Mouse (Mus musculus): Measurements from ENCODE around the gene Glrx2. TPM values are rescaled to one million over a fixed set of nuclear protein-coding genes. Genes with fewer than 3 reads are reported as not detected.
A peak's percentile ranks its signal among the peaks of the same experiment; 100 is the strongest.
"Not testable (repeated sequence)": the region's sequence is repeated elsewhere in the genome, so short reads cannot be mapped to it uniquely, and the experiment has no call there.

The Glrx2 gene
- 17.2 and 21.5 TPM in 2 replicates for polyA plus RNA-seq (2012; rRNA removed)

DNA sequence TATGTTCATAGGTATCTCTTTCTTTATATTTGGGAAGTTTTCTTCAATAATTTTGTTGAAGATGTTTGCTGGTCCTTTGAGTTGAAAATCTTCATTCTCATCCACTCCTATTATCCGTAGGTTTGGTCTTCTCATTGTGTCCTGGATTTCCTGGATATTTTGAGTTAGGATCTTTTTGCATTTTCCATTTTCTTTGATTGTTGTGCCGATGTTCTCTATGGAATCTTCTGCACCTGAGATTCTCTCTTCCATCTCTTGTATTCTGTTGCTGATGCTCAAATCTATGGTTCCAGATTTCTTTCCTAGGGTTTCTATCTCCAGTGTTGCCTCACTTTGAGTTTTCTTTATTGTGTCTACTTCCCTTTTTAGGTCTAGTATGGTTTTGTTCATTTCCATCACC, at the start of gene Glrx2:
TSS of gene Glrx2 (plus strand) at position 301 of the 400 bp plus-strand sequence.
- DNase-seq; H3K4me1 ChIP-seq (ENCODE audit: control insufficient read depth, insufficient read depth, low read length); H3K4me3 ChIP-seq (replicated peaks; ENCODE audit: extremely low read depth, low read depth, low read length): not testable (repeated sequence)
- no CpG with 5 or more reads among the region's 2 CpGs for WGBS

DNA sequence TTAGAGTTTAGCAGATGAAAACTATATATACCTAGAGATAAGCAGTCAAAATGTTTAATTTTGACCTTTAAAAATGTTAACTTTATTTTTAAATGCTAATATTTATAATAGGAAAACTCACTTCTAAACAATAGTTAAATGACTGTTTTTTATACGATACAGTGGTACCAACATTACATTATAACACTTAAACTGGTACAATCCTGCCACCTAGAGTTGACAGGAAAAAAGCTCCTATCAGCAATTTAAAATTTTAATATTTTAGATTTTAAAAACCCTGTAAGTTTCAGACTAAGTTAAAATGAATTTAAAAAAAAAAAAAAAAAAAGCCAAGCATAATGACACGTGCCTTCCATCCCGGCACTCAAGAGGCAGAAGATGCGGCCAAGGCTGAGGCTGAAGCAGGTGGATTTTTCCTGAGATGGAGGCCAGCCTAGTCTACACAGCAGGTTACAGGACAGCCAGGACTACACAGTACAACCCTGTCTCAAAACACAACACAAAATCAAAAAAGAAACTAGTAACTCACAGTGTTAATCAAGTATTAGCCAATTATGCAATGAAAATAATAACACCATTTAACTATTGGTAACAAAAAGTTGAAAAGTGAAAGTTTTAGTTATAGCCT, 40.3 kb upstream of the Glrx2 start:
- Histone ChIP-seq H3K4me3 (replicated peaks; ENCODE audit: extremely low read depth, low read depth, low read length) (no peak overlapping the region), H3K4me1 (ENCODE audit: control insufficient read depth, insufficient read depth, low read length) (no peaks in the 10 kb centered on the region)
- TF ChIP-seq CTCF (IDR thresholded peaks at IDR 0.05; ENCODE audit: insufficient read depth, low read length) (no peak), POLR2A (IDR thresholded peaks at IDR 0.05; ENCODE audit: borderline replicate concordance, extremely low read depth, low read depth, low read length) (no peak)
- WGBS, result 75% methylated on average over 4 of the region's 4 CpGs
- no peak for DNase-seq

DNA sequence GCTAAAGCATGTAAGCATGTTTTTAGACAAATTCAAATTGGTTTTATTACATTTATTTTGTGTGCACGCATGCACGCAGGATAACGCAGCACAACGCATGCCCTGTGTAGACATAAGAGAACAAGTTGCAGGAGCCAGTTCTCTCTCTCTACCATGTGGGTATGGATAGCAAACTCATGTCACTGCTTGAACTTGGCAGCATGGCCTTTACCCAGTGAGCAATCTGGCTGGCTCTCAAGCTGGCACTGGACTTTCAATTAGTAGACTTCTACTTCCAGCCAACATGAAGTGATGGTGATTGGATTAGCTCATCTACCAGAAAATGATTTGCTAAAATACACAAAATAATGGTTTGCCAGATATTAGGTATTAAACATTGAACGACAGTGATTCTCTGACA, 35.0 kb upstream of the Glrx2 start:
- H3K4me1 ChIP-seq (ENCODE audit: control insufficient read depth, insufficient read depth, low read length), result no peaks in the 10 kb centered on the region
- TF ChIP-seq POLR2A (IDR thresholded peaks at IDR 0.05; ENCODE audit: borderline replicate concordance, extremely low read depth, low read depth, low read length) (no peak), CTCF (IDR thresholded peaks at IDR 0.05; ENCODE audit: insufficient read depth, low read length) (no peak)
- no peak overlapping the region for H3K4me3 ChIP-seq (replicated peaks; ENCODE audit: extremely low read depth, low read depth, low read length)
- WGBS, result 91% methylated on average over 5 of the region's 5 CpGs
- DNase-seq, result no peak

DNA sequence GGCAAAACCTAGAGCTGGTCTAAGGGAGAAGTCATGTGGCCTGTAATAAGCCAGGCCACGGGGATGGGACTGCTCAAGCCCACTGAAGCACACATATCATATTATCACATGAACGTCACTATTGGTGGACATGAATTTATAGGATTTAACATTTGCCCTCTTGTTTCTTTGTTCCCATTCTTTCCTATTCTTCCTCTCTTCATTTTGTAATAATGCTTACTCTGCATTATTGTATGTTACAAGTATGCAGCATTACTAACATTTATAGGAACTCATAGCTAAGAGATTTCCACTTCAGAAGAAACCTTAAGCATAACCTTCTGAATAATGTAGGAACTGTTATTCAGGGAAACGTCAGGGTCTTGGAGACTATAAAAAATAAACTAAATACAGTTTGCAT, 31.3 kb upstream of the Glrx2 start:
- WGBS, result 88% methylated on average over 3 of the region's 3 CpGs
- no peak for DNase-seq

DNA sequence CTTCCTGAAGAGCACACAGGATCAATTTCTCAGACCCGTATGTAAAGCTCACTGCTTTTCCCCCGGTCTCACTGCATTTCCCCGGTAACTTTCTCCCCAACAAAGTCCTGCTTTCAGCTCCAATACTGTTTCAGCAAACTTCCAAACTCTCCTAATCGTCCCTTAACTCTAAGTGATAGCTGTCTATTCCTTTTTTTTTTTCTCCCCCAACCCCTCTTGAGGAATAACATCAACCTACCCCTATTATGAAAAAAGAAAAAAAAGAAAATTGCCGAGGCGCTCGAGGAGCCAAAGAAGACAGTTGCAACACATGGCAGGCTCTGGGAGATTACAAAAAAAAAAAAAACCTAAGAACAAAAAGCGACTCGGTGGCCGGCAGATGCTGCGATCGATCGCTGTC, 14.4 kb upstream of the Glrx2 start:
- WGBS, result under 1% methylated on average over 13 of the region's 13 CpGs
- Histone ChIP-seq H3K4me3 (replicated peaks; ENCODE audit: extremely low read depth, low read depth, low read length) (peak overlapping the region; percentile 85), H3K4me1 (ENCODE audit: control insufficient read depth, insufficient read depth, low read length) (no peaks in the 10 kb centered on the region; the same call in 1 of the 2 replicates)
- TF ChIP-seq POLR2A (IDR thresholded peaks at IDR 0.05; ENCODE audit: borderline replicate concordance, extremely low read depth, low read depth, low read length) (no peak), CTCF (IDR thresholded peaks at IDR 0.05; ENCODE audit: insufficient read depth, low read length) (no peak)
- no peak for DNase-seq

More for the DNA sequence above, 31.3 kb upstream of the Glrx2 start:
- TF ChIP-seq CTCF (IDR thresholded peaks at IDR 0.05; ENCODE audit: insufficient read depth, low read length) (no peak), POLR2A (IDR thresholded peaks at IDR 0.05; ENCODE audit: borderline replicate concordance, extremely low read depth, low read depth, low read length) (no peak)
- no peaks in the 10 kb centered on the region for H3K4me1 ChIP-seq (ENCODE audit: control insufficient read depth, insufficient read depth, low read length)
- H3K4me3 ChIP-seq (replicated peaks; ENCODE audit: extremely low read depth, low read depth, low read length), result no peak overlapping the region

DNA sequence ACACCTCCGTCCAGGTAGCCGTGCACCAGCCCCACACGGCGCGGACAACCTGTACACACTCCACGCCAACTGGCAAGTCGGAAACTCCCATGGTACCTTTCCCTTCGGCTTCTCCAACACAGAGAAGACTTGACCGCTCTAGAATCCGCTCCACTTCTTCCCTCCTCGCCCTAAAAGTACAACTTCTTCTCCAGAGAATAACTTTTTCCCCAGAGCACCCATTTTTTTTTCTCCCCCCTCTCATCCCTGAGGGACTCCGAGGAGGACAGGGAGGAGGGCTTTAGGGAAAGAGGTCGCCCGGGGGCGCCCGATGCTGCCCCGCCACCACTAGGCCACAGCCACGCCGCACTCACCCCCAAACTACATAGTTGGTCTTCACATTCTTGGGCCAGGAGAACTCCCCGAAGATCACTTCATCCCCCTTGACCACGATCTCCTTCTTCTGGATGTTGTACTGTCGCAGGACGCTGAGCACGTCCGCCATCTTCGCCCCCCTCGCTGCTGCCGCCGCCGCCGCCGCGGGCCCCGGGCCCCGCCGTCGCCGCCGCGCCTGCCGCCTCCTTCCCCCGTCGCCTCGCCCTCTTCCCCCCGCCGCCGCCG, 13.9 kb upstream of the Glrx2 start:
- Histone ChIP-seq H3K4me1 (ENCODE audit: control insufficient read depth, insufficient read depth, low read length) (no peaks in the 10 kb centered on the region; the same call in 1 of the 2 replicates), H3K4me3 (replicated peaks; ENCODE audit: extremely low read depth, low read depth, low read length) (peak overlapping the region; percentile 85)
- TF ChIP-seq CTCF (IDR thresholded peaks at IDR 0.05; ENCODE audit: insufficient read depth, low read length) (no peak), POLR2A (IDR thresholded peaks at IDR 0.05; ENCODE audit: borderline replicate concordance, extremely low read depth, low read depth, low read length) (no peak)
- 2% methylated on average over 46 of the region's 48 CpGs for WGBS
- DNase-seq, result no peak

DNA sequence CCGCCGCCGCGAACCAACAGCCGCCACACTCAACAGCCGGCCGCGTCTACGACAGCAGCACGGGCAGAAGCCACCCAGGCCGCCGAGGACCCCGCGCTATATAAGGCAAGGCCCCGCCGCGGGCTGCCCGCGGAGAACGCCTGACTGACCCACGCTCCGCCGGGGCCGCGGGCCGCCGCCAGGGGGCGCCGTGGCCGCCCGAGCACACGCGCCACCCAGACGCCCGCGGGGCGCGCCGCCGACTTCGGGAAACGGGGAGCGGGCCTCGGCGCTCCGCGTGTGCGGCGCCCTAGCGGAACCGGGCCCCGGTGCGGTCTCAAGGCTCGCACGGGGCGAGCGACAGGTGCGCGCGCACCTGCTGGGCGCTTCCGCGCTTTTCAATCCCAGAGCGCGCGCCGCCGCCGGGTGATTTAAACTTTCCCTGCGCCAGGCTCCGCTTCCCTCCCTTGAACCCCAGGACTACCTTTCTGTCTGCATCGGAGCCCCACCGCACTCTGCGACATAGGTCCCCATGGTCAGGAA, 13.3 kb upstream of the Glrx2 start, which contains the start of gene Cdc73:
TSS of gene Cdc73 (minus strand) at position 153 of the 522 bp plus-strand sequence.
- TF ChIP-seq POLR2A (IDR thresholded peaks at IDR 0.05; ENCODE audit: borderline replicate concordance, extremely low read depth, low read depth, low read length) (peak; percentile 59; the same call in 1 of the 2 replicates), CTCF (IDR thresholded peaks at IDR 0.05; ENCODE audit: insufficient read depth, low read length) (peak; percentile 25; the same call in 1 of the 2 replicates)
- Histone ChIP-seq H3K4me3 (replicated peaks; ENCODE audit: extremely low read depth, low read depth, low read length) (peak within 1 kb of the TSS; percentile 85), H3K4me1 (ENCODE audit: control insufficient read depth, insufficient read depth, low read length) (no peaks in the 10 kb centered on the region; the same call in 1 of the 2 replicates)
- DNase-seq, result peak; percentile 88
- WGBS, result 1% methylated on average over 69 of the region's 74 CpGs

DNA sequence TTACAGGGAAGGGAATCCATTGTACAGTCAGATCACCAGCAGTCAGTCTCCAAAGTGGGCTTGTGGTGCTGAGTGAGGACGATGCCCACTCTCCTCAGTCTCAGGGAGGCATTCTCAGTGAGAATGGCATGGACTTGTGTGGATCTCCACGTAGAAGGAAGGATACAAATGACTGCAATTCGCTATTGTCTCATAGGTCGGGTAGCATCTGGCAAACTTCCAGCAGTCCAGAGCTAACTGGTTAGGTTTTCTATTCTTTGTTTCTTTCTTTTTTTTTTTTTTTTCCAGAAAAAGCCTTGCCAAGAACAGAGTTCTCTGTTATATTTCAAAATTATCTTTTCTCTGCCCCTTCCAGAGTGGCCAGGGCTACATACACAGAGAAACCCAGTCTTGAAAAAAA, 9.1 kb upstream of the Glrx2 start:
- TF ChIP-seq POLR2A (IDR thresholded peaks at IDR 0.05; ENCODE audit: borderline replicate concordance, extremely low read depth, low read depth, low read length) (no peak), CTCF (IDR thresholded peaks at IDR 0.05; ENCODE audit: insufficient read depth, low read length) (no peak)
- DNase-seq, result no peak
- WGBS, result 56% methylated on average over 4 of the region's 4 CpGs
- H3K4me3 ChIP-seq (replicated peaks; ENCODE audit: extremely low read depth, low read depth, low read length), result no peak overlapping the region
- no peaks in the 10 kb centered on the region for H3K4me1 ChIP-seq (ENCODE audit: control insufficient read depth, insufficient read depth, low read length)

DNA sequence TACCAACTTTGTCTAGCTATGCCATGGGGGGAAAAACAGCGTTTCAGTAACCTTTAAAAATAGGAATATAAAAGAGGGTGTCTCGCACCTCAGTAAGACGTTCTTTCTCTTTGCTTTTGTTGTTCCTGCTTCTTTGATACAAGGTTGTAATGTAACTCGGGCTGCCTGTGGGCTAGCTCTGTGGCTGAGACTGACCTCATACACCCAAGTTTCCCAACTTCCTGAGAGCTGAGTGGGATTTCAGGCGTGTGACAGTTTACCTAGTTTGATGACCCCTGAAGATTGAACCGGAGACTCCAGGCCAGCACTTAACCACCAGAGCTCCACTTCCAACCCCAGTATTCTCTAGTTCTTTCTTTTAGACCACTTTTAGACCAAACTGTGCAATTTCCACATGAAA, 7.8 kb upstream of the Glrx2 start:
- TF ChIP-seq CTCF (IDR thresholded peaks at IDR 0.05; ENCODE audit: insufficient read depth, low read length), result no peak
- TF ChIP-seq POLR2A (IDR thresholded peaks at IDR 0.05; ENCODE audit: borderline replicate concordance, extremely low read depth, low read depth, low read length), result no peak
- Histone ChIP-seq H3K4me3 (replicated peaks; ENCODE audit: extremely low read depth, low read depth, low read length) (no peak overlapping the region), H3K4me1 (ENCODE audit: control insufficient read depth, insufficient read depth, low read length) (no peaks in the 10 kb centered on the region)
- 57% methylated on average over 6 of the region's 6 CpGs for WGBS
- no peak for DNase-seq
